Mouse (Mus musculus): ENCODE results near the gene Gm13272.
"Not testable (repeated sequence)": the region's sequence is repeated elsewhere in the genome, so short reads cannot be mapped to it uniquely, and the experiment has no call there.

Gm13272 gene

DNA sequence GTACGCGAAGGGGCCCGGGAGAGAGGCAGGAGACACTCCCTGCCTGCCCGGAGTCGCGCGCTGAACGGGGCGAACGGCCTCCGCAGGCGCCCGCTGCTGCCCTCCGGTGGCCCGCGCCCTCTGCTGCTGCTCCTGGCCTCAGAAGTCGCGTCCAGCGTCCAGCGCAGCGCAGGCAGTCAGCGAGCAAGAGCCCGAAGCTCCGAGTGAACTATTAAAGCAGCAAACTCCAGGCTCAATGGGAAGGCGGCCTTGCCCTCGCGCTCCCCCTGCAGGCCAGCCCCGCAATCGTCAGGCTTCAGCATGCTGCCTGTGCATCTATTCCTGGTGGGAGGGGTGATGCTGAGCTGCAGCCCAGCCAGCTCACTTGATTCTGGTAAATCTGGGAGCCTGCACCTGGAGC is at the start of gene Gm13272:
Gene Gm13272 (plus strand): TSS at position 301 of the 400 bp plus-strand sequence.
- not testable (repeated sequence) for DNase-seq (ENCODE audit: low read depth, low spot score)

GRCm38 (mm10) chr4:88738480-88738879 is 41.2 kb upstream of the Gm13272 start:
- peak; percentile 91 for DNase-seq (ENCODE audit: low read depth, low spot score)

DNA sequence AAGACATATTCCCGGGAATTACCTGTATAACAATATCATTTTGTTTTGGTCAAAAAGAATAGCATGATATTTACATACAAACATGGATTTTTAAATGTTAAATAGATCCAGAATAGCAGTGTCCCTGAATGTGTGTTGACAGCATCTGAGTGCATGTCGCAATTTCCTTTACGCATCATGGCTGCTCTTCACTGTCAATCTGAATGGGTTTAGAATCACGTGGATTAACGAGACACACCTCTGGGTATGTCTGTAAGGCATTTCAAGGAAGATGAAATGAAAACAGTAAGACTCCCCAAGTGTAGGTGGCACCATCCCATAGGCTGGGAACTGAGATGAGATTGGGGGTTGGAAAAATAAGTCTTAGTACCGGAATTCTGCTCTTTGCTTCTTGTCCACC is 40.6 kb upstream of the Gm13272 start:
- DNase-seq (ENCODE audit: low read depth, low spot score), result no peak

DNA sequence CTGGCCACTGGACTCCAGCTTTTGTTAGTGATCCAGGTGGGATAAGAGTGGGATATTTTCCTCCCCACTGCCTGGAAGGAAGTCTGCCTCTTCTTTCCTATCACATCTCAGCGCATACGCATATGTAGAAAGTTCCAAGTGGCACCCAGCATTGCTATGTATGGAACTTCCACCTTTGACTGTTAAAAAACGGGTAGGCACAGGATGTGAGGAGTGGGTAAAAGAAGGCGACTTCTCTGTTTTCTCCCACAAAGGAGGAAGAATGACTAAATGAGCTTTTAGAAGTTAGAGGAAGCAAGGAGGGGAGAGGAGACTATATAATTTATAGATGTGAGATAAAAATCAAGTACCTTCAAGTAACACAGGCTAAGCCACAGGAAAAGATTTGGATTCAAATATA is 38.2 kb upstream of the Gm13272 start:
- DNase-seq (ENCODE audit: low read depth, low spot score), result no peak

- peak; percentile 33 for DNase-seq (ENCODE audit: low read depth, low spot score)
Measured at GRCm38 (mm10) chr4:88742771-88743371, 36.8 kb upstream of the Gm13272 start.

- DNase-seq (ENCODE audit: low read depth, low spot score), result peak; percentile 45
Measured at GRCm38 (mm10) chr4:88744207-88744606, 35.4 kb upstream of the Gm13272 start.

DNA sequence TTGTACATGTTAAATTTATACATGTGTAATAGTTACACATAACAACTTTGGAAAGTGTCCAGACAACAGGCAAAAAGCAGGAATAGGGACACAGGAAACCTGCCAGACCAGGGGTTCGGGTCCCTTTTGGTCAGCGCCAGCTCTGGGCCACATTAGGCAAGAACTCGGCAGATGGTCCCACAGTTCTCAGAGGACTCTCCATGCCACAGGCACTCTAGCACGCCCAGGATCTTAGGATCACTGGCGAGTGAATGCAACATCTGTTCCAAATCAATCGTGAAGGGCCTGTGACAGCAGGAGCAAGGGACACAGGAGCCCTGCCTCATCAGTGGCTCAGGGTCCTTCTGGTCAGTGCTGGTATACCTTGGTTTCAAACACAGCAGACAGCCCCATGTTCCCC is 29.7 kb upstream of the Gm13272 start:
- DNase-seq (ENCODE audit: low read depth, low spot score), result no peak

DNA sequence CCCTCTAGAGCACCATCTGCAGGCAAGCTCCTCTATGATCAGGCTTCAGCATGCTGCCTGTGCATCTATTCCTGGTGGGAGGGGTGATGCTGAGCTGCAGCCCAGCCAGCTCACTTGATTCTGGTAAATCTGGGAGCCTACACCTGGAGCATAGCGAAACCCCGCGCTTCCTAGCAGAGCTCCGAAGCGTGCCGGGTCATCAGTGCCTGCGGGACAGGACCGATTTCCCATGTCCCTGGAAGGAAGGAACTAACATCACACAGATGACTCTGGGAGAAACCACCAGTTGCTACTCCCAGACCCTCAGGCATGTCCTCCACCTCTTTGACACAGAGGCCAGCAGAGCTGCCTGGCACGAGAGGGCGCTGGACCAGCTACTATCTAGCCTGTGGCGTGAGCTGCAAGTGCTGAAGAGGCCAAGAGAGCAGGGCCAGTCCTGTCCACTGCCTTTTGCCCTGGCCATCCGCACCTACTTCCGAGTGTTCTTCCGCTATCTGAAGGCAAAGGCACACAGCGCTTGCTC is 24.8 kb upstream of the Gm13272 start, which contains the start of gene Gm13271:
Gene Gm13271 (plus strand): TSS at position 51 of the 523 bp plus-strand sequence.
- not testable (repeated sequence) for DNase-seq (ENCODE audit: low read depth, low spot score)

- DNase-seq (ENCODE audit: low read depth, low spot score), result peak; percentile 56
Measured at GRCm38 (mm10) chr4:88756581-88757513, 22.8 kb upstream of the Gm13272 start.

DNA sequence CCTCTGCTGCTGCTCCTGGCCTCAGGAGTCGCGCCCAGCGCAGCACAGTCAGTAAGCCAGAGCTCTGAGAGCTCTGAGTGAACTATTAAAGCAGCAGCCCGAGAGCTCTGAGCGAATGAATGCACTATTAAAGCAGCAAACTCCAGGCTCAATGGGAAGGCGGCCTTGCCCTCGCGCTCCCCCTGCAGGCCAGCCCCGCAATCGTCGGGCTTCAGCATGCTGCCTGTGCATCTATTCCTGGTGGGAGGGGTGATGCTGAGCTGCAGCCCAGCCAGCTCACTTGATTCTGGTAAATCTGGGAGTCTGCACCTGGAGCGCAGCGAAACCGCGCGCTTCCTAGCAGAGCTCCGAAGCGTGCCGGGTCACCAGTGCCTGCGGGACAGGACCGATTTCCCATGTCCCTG is 22.0 kb upstream of the Gm13272 start:
- peak; percentile 92 for DNase-seq (ENCODE audit: low read depth, low spot score)

- not testable (repeated sequence) for DNase-seq (ENCODE audit: low read depth, low spot score)
Measured at GRCm38 (mm10) chr4:88758751-88759150, 20.9 kb upstream of the Gm13272 start.

DNA sequence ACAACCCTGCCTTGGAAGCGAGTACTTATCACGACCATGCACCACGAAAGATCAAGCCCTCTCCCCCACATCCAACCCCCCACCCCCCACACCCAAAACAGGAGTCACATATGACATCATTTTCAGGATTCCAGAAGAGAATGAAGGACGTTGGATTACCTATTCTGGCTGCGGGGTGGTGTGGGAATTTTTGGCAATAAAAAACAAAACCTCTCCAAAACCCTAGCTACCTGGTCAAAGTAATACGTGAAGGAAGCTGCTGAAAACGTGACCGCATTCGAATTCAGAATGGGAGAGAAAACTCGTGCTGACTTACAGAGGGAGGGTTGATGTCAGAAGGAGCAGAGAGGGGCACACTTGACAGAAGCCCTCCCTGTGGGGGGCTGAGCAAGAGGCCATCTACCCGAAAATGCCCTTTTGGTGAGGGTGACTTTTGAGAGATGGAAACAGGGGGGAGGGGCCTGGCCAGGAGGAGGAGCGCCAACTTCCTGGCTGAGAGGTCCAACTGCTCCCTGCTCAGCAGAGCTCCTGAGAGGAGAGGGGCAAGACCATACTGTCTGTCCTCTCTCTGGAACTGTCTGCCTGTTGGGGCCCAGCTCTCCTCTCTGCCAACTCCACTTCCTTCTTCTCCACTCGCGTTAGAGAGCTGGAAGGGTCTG is 19.9 kb upstream of the Gm13272 start, which contains the start of gene Gm13283:
Gene Gm13283 (plus strand): TSS at position 510 of the 659 bp plus-strand sequence.
- not testable (repeated sequence) for DNase-seq (ENCODE audit: low read depth, low spot score)

GRCm38 (mm10) chr4:88760431-88760830 is 19.2 kb upstream of the Gm13272 start:
- DNase-seq (ENCODE audit: low read depth, low spot score), result peak; percentile 85

DNA sequence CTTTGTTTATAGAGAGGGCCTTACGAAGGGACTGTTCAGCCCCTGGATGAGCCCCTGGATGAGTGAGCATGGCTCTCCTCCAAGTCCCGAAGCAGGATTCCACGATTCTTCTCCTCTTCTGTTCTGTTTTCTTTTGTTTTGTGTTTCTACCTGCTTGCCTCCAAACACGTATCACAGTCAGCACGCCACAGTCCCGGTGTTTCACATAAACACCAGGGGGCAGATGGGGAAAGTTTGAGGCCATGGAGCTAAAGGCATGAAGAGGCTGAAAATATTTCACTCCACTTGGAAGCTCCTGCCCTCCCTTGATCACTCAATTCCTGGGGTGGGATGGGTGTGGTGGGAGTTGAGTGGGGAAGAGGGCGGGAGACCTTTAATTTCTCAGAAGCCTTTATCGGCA is 17.9 kb upstream of the Gm13272 start:
- DNase-seq (ENCODE audit: low read depth, low spot score), result not testable (repeated sequence)

DNA sequence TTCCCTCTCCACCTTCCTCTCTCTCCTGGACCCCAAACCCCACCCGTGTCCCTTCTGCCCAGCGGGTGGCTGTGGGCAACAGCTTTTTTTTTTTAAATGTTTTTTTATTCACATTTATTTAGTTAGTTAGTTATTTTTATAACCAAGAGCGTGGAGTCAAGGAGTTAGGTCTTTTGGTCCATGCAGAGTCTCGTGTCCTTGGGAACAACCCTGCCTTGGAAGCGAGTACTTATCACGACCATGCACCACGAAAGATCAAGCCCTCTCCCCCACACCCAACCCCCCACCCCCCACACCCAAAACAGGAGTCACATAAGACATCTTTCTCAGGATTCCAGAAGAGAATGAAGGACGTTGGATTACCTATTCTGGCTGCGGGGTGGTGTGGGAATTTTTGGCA is 17.3 kb upstream of the Gm13272 start:
- not testable (repeated sequence) for DNase-seq (ENCODE audit: low read depth, low spot score)

DNA sequence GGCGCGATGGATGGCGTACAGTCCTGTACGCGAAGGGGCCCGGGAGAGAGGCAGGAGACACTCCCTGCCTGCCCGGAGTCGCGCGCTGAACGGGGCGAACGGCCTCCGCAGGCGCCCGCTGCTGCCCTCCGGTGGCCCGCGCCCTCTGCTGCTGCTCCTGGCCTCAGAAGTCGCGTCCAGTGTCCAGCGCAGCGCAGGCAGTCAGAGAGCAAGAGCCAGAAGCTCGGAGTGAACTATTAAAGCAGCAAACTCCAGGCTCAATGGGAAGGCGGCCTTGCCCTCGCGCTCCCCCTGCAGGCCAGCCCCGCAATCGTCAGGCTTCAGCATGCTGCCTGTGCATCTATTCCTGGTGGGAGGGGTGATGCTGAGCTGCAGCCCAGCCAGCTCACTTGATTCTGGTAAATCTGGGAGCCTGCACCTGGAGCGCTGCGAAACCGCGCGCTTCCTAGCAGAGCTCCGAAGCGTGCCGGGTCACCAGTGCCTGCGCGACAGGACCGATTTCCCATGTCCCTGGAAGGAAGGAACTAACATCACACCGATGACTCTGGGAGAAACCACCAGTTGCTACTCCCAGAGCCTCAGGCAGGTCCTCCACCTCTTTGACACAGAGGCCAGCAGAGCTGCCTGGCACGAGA is 16.1 kb upstream of the Gm13272 start:
- DNase-seq (ENCODE audit: low read depth, low spot score), result peak; percentile 70

DNA sequence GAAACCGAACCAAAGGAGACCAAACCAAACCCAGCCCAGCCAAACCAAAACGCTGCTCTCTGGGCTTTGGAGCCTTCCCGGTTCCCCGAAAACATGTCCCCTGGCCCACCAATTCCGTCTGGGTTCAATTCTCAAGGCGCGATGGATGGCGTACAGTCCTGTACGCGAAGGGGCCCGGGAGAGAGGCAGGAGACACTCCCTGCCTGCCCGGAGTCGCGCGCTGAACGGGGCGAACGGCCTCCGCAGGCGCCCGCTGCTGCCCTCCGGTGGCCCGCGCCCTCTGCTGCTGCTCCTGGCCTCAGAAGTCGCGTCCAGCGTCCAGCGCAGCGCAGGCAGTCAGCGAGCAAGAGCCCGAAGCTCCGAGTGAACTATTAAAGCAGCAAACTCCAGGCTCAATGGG is 6.1 kb upstream of the Gm13272 start, which contains the start of gene Gm13290:
Gene Gm13290 (plus strand): TSS at position 301 of the 400 bp plus-strand sequence.
- DNase-seq (ENCODE audit: low read depth, low spot score), result not testable (repeated sequence)

DNA sequence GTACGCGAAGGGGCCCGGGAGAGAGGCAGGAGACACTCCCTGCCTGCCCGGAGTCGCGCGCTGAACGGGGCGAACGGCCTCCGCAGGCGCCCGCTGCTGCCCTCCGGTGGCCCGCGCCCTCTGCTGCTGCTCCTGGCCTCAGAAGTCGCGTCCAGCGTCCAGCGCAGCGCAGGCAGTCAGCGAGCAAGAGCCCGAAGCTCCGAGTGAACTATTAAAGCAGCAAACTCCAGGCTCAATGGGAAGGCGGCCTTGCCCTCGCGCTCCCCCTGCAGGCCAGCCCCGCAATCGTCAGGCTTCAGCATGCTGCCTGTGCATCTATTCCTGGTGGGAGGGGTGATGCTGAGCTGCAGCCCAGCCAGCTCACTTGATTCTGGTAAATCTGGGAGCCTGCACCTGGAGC is 3.0 kb upstream of the Gm13272 start, which contains the start of gene Gm13289:
Gene Gm13289 (plus strand): TSS at position 301 of the 400 bp plus-strand sequence.
- not testable (repeated sequence) for DNase-seq (ENCODE audit: low read depth, low spot score)

GRCm38 (mm10) chr4:88780320-88780719 is 670 bp downstream of the Gm13272 start:
- DNase-seq (ENCODE audit: low read depth, low spot score), result not testable (repeated sequence)

DNA sequence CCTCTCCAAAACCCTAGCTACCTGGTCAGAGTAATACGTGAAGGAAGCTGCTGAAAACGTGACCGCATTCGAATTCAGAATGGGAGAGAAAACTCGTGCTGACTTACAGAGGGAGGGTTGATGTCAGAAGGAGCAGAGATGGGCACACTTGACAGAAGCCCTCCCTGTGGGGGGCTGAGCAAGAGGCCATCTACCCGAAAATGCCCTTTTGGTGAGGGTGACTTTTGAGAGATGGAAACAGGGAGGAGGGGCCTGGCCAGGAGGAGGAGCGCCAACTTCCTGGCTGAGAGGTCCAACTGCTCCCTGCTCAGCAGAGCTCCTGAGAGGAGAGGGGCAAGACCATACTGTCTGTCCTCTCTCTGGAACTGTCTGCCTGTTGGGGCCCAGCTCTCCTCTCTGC is 2.2 kb downstream of the Gm13272 start, which contains the start of gene Ifnz:
Gene Ifnz (plus strand): TSS at position 301 of the 400 bp plus-strand sequence.
- DNase-seq (ENCODE audit: low read depth, low spot score), result not testable (repeated sequence)

GRCm38 (mm10) chr4:88782335-88782734 is 2.7 kb downstream of the Gm13272 start:
- DNase-seq (ENCODE audit: low read depth, low spot score), result not testable (repeated sequence)
